Mouse (Mus musculus) brain, embryonic 14.5 days (tissue): ENCODE data around the gene Foxc2.

Source experiments
- CTCF ChIP-seq: fragments of 200-500 bp; IDR thresholded peaks from 2 replicates; pipeline ENCODE4 v1.5.1; 2012; ENCODE audit warnings: inconsistent platforms, mild to moderate bottlenecking, moderate library complexity, borderline replicate concordance; ENCODE audit not compliant: insufficient read depth, insufficient read length; ENCODE audit errors: extremely low read depth
- POLR2A ChIP-seq: fragments of 200-500 bp; IDR thresholded peaks from 2 replicates; pipeline ENCODE4 v1.6.1; 2012; ENCODE audit warnings: mild to moderate bottlenecking, inconsistent platforms, borderline replicate concordance; ENCODE audit not compliant: poor library complexity, insufficient read depth, insufficient read length, severe bottlenecking; ENCODE audit errors: extremely low read depth

- TF ChIP-seq CTCF (no peak), POLR2A (no peak)
Measured at GRCm38 (mm10) chr8:121076555-121076954, 39.4 kb upstream of the Foxc2 start.
